Mouse (Mus musculus) lung, postnatal 25 days (tissue): ENCODE measurements around the gene 1700016D06Rik.
"Not testable (repeated sequence)": the region's sequence is repeated elsewhere in the genome, so short reads cannot be mapped to it uniquely, and the experiment has no call there.

Source experiments
- DNase-seq: peaks from one replicate; pipeline ENCODE4 v3.0.0; 2022; ENCODE audit warnings: low spot score

Gene 1700016D06Rik

GRCm38 (mm10) chr8:11701428-11701827, 565 bp upstream of the 1700016D06Rik start:
- DNase-seq = no peak

DNA sequence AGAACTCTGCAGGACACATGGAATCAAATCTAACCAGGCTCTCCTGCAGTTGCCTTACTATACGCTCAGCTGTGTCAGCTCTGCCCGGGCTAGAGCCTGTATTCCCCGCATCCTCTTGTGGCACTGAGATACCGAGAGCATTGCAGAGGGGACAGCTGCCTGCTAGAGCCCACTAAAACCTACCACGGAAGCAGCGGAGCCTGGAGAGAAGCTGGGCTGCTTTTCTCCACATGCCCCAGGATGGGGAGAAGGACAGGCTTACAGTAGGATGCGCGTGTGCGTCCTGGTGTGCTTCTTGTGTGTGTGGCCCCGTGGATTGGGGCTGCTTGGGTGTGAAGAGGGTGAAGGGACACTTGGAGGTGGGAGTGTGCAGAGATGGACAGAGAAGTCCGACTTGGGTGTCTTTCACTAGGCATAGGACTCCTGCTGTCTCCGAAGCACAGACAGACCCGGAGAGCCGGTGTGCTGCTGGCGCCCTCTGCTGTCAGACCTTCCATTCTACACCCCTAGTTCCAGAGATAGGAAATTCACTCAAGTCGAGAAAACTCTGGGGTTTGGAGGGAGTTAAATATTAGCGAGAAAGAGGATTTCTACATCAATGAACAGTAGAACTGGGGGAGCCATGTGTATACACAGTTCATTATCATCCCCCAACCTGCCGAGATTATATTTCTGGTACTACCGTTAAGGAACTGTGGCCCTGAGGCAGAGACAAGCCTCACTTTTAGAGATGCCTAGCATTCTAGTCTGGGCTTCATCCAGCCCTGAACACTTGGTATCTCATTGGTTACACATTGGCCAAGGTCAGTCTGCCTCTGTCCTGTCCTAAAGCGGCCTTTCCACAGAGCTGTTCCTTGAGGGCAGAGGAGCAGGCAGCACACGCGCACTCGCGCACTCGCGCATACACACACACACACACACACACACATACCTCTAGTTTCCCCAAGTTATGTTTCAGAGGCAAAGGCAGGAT, 517 bp downstream of the 1700016D06Rik start:
- DNase-seq = peak; percentile 74

GRCm38 (mm10) chr8:11699442-11700001, 1.3 kb downstream of the 1700016D06Rik start:
- no peak for DNase-seq

DNA sequence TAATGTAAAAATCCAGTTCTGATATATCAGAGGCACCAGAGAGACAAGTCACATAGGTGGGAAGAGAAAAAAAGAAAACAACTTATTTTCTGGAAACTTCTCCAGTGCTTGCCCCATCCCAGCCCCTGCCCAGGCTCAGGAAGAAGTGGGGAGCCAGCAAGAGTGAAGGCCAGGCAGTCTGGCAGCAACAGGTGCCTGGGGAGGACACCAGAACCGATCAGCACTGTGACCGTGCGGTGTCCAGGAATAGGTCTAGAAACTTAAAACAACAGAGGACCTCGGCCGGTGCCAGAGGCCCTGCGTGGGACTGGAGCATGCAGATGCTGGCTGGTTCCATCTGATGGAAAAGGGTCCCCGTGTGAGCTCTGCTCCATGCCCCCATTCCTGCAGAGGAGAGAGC, 3.4 kb downstream of the 1700016D06Rik start:
- no peak for DNase-seq

- DNase-seq = no peak
Measured at GRCm38 (mm10) chr8:11696176-11696575, 4.7 kb downstream of the 1700016D06Rik start.

- DNase-seq = no peak
Measured at GRCm38 (mm10) chr8:11693972-11694371, 6.9 kb downstream of the 1700016D06Rik start.

DNA sequence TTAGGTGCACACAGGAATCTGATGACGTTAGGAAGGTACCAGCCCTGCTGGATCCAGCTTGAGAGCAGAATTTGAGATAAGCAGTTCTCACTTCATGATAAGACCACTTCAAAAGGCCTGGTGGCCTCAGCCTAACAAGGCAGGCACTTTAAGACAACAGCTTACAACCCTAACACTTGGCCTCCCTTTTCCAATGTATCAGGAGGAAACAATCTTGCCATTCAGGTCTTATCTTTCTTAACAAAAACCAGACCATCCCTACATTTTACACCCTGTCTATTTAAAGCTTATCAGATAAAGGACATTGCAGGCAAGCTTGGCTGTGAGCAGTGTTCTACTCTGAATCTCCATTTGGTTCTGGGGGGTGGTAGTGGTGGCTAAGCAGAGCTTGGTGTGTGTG, 8.4 kb downstream of the 1700016D06Rik start:
- peak; percentile 11 for DNase-seq

DNA sequence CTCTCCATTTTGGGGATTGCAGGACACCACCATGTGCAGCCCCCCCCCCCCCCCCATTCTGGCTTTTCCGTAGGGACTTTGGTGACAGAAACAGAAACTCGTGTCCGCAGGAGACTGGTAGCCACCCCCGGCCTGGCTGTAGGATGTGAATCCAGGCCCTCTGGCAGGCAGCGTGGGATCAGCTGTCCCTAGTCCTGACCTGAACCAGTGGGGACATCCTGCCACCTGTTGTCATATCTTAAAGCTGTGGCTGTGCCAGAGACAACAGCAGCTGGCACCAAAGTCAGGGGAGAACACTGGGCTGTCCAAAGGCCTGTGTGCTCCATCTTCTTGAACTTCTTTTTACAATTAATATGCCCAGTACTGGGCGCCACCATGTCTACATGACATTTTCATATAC, 9.1 kb downstream of the 1700016D06Rik start:
- no peak for DNase-seq

DNA sequence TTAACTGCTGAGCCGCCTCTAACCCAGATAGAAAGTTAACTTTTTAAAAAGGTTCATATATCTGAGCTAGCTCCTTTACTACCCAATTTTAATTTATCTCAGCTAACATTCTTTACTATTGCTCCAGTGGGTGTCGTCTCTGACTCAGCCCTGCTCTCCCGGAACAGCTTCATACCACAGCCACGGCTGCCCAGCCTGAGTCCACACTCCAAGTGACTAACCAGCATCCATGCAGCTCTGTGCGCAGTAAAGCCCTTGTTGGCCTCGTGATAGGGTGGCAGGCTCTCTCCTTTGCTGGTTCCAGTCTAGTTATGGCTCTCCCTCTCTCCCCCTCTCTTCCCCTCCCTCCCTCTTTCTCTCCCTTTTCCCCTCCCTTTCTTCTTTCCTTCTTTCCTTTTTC, 9.6 kb downstream of the 1700016D06Rik start:
- no peak for DNase-seq

DNA sequence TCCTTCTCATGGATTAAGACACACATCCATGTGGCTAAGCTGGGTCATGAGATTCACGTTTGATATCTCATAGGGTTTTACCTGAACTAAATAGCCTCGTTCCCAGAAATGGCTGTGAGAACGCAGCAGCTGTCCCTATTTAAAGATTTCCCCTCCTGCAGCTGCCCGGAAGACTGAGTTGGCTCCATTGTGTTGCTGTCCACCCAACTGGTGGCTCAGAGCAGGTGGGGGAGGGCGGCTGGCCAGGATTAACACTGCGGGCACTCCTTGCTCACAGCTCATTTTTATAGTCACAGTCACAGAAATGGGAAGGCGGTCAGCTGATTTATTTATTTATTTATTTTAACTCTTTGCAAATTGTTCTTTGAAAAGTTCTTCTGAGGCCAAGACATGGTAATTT, 10.9 kb downstream of the 1700016D06Rik start:
- DNase-seq = no peak

DNA sequence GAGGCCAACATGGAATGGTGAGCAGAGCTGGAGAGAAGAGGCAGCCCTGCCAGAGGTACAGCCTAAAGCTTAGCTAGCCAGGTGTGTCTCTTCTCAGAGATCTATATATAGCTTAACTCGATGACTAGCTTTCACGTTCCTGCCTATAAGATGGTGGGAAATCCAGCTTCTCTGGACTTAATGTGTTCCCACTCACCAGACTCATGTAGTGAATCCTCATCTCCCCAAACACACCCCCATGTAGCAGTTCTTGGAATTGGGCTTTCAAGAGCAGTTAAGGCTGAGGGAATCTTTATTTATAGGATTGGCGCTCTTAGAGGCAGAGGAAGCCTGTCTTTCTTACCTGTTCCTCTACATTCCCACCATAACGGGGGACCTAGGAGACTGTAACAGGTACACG, 13.6 kb downstream of the 1700016D06Rik start:
- DNase-seq = no peak

DNA sequence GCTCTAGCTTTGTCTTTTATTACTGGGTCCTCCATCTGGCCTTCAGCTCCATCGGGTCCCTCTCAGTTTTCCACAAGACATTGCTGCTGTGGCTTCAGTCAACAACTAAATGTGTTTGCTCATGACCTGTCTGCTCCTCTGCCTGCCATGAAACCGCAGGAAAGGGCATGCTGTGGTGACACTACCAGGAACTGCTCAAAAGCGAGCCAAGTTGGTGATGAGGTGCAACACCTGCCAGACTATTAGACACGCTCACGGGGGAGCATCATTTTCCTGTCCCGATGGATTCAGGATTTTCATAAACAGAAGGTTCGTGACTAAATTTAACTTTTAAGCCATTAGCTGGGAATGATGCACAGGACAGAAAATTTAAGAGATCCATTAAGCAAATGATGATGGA, 16.3 kb downstream of the 1700016D06Rik start:
- no peak for DNase-seq

DNA sequence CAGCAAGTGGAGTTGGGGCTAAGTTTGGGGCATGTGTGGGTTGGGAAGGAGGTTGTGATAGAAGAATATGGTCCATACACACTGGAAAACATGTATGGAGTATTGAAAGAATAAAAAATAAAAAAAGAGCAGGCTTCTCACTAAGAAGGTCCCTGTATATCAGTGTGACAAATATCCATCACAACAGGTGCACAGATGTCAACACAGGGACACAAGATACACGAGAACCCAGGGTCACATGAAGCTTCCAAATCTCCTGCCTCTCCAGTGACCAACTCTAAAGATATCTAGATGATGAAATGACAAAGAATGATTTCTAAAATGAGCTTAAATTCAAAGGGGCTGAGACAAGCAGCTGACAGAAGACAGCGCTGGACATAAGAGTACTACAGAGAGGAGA, 32.6 kb downstream of the 1700016D06Rik start:
- no peak for DNase-seq

DNA sequence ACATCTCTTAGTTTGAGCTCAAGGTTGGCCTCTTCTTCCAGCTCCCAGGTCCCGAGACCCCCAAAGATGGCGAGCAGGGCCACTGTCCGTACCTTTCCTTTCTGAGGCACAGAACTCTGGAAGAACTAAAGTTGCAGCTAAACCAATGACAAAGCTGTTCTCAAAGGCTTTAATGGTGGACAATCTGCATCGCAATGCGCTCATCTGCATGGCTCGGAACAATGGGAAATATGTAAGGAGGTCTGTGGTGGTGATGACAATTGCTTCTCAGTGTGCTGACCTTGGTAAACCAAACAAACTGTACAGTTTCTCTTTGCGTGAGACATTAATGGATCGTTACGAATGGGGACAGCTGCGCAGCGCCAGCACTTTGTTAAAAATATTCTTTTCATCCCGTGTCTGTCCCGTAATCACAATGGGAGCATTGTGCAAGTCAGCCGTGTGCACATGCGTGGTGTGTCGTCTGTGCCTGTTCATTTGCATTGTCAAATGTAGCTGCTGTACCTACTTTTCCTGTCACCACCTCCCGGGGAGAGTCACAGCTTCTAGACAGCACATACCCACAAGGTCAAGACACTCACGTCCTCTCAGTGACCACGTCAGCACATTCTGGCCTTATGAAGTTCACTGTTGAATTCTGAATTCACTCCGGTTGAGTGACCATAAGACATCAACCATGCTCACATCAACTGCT, 34.7 kb downstream of the 1700016D06Rik start:
- DNase-seq = not testable (repeated sequence)

DNA sequence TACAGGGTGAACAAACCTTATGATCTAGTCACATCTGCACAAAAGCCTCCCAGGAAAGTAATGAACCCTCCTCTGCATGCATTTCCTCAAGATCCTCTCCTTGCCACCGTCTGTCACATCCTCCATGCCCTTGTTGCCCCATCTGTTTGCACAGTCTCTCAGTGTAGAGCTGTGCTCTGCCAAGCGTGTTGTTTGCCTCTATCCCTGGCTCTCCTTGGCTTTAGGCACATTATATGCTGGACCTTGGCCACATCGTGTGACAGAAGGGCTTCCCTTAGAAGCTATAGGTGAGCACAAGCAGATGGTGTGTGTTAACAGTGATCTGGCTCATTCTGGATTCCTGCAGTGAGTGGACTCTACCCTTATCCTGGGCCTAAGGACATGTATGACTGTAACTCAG, 38.9 kb downstream of the 1700016D06Rik start:
- no peak for DNase-seq

DNA sequence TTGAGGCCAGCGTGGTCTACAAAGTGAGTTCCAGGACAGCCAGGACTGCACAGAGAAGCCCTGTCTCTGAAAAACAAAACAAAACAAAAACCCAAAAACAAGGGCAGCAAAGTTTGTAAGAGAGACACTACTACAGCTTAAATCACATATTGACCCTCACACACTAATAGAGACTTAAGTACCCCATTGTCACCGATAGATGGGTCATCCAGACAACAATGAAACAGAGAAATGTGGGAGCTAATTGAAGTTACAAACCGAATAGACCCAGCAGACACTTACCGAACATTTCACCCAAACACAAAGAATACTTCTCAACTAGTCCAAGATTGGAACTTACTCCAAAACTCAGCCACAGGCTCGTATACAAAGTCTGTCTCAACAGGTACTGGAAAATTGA, 50.8 kb downstream of the 1700016D06Rik start:
- no peak for DNase-seq

DNA sequence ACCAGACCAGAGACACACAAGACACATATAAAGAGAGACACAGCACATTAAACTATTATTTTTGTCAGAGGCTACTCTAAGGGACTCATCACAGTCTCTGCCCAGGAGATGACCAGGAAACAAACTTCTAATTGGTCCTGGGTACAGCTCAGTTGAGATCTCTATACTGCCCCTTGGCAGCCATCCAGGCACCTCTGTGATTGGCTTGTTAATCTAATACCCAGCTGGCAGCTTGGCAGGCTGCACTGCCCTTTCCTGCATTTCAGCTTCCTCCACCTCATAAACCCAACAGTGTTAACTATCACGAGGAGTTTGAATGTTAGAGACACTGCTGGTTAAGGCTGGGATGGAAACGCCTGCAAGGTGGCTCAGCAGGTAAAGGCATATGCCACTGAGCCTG, 57.7 kb downstream of the 1700016D06Rik start:
- no peak for DNase-seq

DNA sequence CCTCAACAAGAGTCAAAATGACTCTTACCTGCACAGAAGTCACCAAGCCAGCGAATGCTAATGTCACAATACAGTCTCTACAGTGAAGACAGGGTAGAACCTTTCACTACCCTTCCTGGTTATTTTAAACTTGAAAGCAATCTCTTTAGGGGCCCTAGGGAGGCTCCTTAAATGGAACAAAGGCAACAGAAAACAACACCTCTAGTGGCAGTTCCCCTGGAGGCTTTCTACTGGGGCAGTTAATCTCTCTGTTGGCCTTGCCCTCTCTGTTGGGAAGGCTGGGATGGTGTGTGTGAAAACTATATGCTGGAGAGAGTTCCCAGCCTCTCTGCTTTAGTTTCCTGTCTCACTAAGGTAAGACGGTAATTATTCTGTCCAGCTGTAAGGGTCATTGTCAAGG, 60.3 kb downstream of the 1700016D06Rik start:
- no peak for DNase-seq

GRCm38 (mm10) chr8:11637531-11637930, 63.3 kb downstream of the 1700016D06Rik start:
- no peak for DNase-seq

GRCm38 (mm10) chr8:11636324-11637057, 64.4 kb downstream of the 1700016D06Rik start:
- DNase-seq = peak; percentile 88

GRCm38 (mm10) chr8:11635611-11636081, 65.2 kb downstream of the 1700016D06Rik start, which contains the start of gene Ankrd10:
TSS of gene Ankrd10 (minus strand) at chr8:11635757.
- DNase-seq = peak; percentile 97

DNA sequence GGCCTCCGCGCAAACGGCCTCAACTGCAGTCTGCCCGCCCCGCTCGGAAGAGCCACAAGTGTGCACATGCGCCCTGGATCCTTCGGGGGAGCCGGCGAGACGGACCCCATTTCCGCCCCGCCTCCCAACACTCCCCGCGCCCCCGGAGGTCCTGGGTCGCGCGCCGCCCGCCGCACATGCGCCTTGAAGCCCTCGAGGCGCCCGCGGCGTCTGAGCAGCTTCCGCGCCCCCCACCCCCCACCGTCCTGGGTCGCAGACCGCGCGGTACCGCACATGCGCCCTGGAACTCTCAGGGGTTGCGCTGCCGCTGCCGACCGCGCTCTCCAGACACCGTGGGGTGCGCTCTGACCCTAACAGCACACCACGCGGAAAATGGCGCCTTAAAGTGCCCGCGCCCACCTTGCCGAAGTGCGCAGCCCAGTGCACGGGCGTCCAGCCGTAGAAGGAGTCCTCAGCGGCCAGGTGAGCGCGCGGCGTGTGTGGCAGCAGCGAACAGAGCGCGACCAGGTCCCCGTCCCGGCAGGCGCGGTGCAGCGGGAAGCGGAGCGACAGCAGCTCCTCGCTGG, 65.8 kb downstream of the 1700016D06Rik start:
- peak; percentile 87 for DNase-seq
